Mouse (Mus musculus) naive thymus-derived CD4-positive, alpha-beta T cell, adult 2 months (primary cell): ENCODE results near the gene Ppfibp1.

Experiments
- DNase-seq: peaks from one replicate; pipeline ENCODE4 v3.0.0-alpha.2; 2011; ENCODE audit warnings: low read depth

Ppfibp1 gene

GRCm38 (mm10) chr6:146959908-146960680, 71.8 kb downstream of the Ppfibp1 start:
- no peak for DNase-seq

GRCm38 (mm10) chr6:146960956-146961355, 72.7 kb downstream of the Ppfibp1 start:
- no peak for DNase-seq

- no peak for DNase-seq
These were observed 73.7 kb downstream of the Ppfibp1 start for GRCm38 (mm10) chr6:146961832-146962481.

- no peak for DNase-seq
These were observed 75.3 kb downstream of the Ppfibp1 start for GRCm38 (mm10) chr6:146963396-146964150.

GRCm38 (mm10) chr6:146965139-146965772, 77.0 kb downstream of the Ppfibp1 start:
- no peak for DNase-seq

GRCm38 (mm10) chr6:146966446-146967019, 78.2 kb downstream of the Ppfibp1 start:
- DNase-seq = no peak

- DNase-seq = no peak
These were observed 79.5 kb downstream of the Ppfibp1 start for GRCm38 (mm10) chr6:146967836-146968235.

- DNase-seq = no peak
These were observed 82.5 kb downstream of the Ppfibp1 start for GRCm38 (mm10) chr6:146970811-146971210.

GRCm38 (mm10) chr6:146971366-146971765, 83.1 kb downstream of the Ppfibp1 start:
- no peak for DNase-seq

GRCm38 (mm10) chr6:146972009-146972408, 83.7 kb downstream of the Ppfibp1 start:
- DNase-seq = no peak

- DNase-seq = no peak
These were observed 84.5 kb downstream of the Ppfibp1 start for GRCm38 (mm10) chr6:146972740-146973139.

- DNase-seq = no peak
These were observed 85.1 kb downstream of the Ppfibp1 start for GRCm38 (mm10) chr6:146973406-146973805.

GRCm38 (mm10) chr6:146973830-146974229, 85.5 kb downstream of the Ppfibp1 start:
- DNase-seq = no peak

GRCm38 (mm10) chr6:146976446-146976845, 88.2 kb downstream of the Ppfibp1 start:
- DNase-seq = no peak

GRCm38 (mm10) chr6:146978691-146979114, 90.4 kb downstream of the Ppfibp1 start:
- DNase-seq = no peak

GRCm38 (mm10) chr6:146979115-146979744, 90.9 kb downstream of the Ppfibp1 start:
- no peak for DNase-seq

GRCm38 (mm10) chr6:146979953-146980352, 91.7 kb downstream of the Ppfibp1 start:
- DNase-seq = no peak

- no peak for DNase-seq
These were observed 93.1 kb downstream of the Ppfibp1 start for GRCm38 (mm10) chr6:146981249-146981835.

GRCm38 (mm10) chr6:146984569-146984968, 96.3 kb downstream of the Ppfibp1 start:
- no peak for DNase-seq

GRCm38 (mm10) chr6:146994236-146994635, 105.9 kb downstream of the Ppfibp1 start:
- DNase-seq = peak; percentile 54

- no peak for DNase-seq
These were observed 107.1 kb downstream of the Ppfibp1 start for GRCm38 (mm10) chr6:146995391-146995790.
